Comparison of ENCODE assay signal across 16 mouse cellular contexts in the genomic region with DNA sequence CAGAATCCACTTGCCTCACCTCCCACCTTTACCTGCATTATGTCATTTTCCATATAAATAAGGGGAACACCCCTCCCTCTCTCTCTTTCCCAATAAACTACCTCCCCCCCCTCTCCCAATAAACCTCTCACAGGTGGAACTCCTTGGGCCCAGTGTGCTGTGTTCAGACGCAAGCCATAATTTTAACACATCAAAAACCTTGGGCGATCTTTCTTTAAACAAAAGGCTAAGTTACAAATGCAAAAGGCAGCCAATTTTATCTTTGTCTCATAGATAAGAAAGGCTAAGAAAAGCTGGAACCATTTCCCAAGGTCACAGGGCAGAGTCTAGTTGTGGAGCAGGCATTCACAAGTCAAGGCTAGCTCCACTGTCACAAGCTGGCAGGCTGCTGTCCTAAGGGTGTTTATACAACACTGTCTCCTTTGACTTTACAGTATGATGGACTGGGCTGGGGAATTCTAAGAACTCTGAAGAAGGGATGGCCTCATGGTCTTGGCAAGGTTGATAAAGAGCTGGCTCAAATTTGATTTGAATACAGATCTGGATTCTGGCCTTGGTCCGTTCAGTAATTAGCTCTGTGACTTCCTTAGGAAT.
A peak's percentile ranks its signal among the peaks of the same experiment; 100 is the strongest.
DNase-seq lines count a peak whose midpoint lies in the region; ATAC-seq and TF ChIP-seq lines count a peak whose summit lies in the region.
"Had no signal": no experiment of that assay in that cellular context is flagged by ENCODE, and none has a peak within 500 bp of the region (broad histone marks: within the 10 kb centered on the region; RNA-seq: fewer than 3 reads in every experiment).

No protein-coding gene starts in this region.

- 77% methylated on average over 3 of the region's 3 CpGs for WGBS in liver, adult 2 months
- WGBS in forebrain, embryonic 16.5 days, result 85% methylated on average over 3 of the region's 3 CpGs

- no peaks in the 10 kb centered on the region for H3K9me3 ChIP-seq in ES-E14 (ENCODE audit: control insufficient read depth, insufficient read depth, low read depth, low read length)
- H3K9me3 ChIP-seq in forebrain, embryonic 16.5 days (ENCODE audit: control insufficient read depth, low read length), result no peaks in the 10 kb centered on the region
- H3K9me3 ChIP-seq: embryonic facial prominence, embryonic 13.5 days; forebrain, embryonic 12.5 days; hindbrain, embryonic 13.5 days had no signal

- H3K27me3 ChIP-seq in liver, adult 2 months (ENCODE audit: control insufficient read depth, insufficient read depth, low read length), result no peaks in the 10 kb centered on the region
- H3K27me3 ChIP-seq in forebrain, embryonic 16.5 days (replicated peaks; ENCODE audit: control insufficient read depth, insufficient read depth, low read length), result no peaks in the 10 kb centered on the region
- H3K27me3 ChIP-seq: embryonic facial prominence, embryonic 13.5 days; forebrain, embryonic 12.5 days; hindbrain, embryonic 13.5 days had no signal

- in situ Hi-C loops in ES-E14 (cut with MboI; ENCODE audit: low sequenced_read_pairs in 2 of 2, unreplicated experiment in 2 of 2), result no loop called here

- intact Hi-C loops in left cerebral cortex, adult 2 months (cut with DNase I), result no loop called here

- H3K9ac ChIP-seq in liver, adult 2 months (ENCODE audit: low read depth, low read length), result no peak overlapping the region
- H3K9ac ChIP-seq in ES-E14 (ENCODE audit: insufficient read depth, low read depth, low read length, poor library complexity, severe bottlenecking), result no peak overlapping the region
- H3K9ac ChIP-seq in forebrain, embryonic 16.5 days (replicated peaks; ENCODE audit: low read depth, low read length), result no peak overlapping the region
- H3K9ac ChIP-seq: embryonic facial prominence, embryonic 13.5 days; forebrain, embryonic 12.5 days; hindbrain, embryonic 13.5 days had no signal

- no peak for TF ChIP-seq POLR2A in liver, adult 2 months (IDR thresholded peaks at IDR 0.05; ENCODE audit: extremely low read depth, insufficient read depth, low read length)

- no peak overlapping the region for H3K4me3 ChIP-seq in liver, adult 2 months (ENCODE audit: insufficient read depth, low read depth, low read length)
- H3K4me3 ChIP-seq in ES-E14 (ENCODE audit: insufficient read depth in 1 of 2, low read depth in 1 of 2, low read length in 2 of 2, poor library complexity in 1 of 2, severe bottlenecking in 1 of 2), result no peak overlapping the region
- no peak overlapping the region for H3K4me3 ChIP-seq in left cerebral cortex, adult 2 months
- no peak overlapping the region for H3K4me3 ChIP-seq in forebrain, embryonic 16.5 days (replicated peaks; ENCODE audit: low read length)
- H3K4me3 ChIP-seq: embryonic facial prominence, embryonic 13.5 days; forebrain, embryonic 12.5 days; hindbrain, embryonic 13.5 days had no signal

- H3K4me2 ChIP-seq in forebrain, embryonic 16.5 days (ENCODE audit: low read length), result no peak overlapping the region
- H3K4me2 ChIP-seq: embryonic facial prominence, embryonic 13.5 days; forebrain, embryonic 12.5 days; hindbrain, embryonic 13.5 days had no signal

- H3K27ac ChIP-seq in liver, adult 2 months (replicated peaks; ENCODE audit: insufficient read depth, low read depth, low read length), result no peak overlapping the region
- peak overlapping the region; percentile 27; the same call in 1 of the 2 replicates for H3K27ac ChIP-seq in ES-E14 (ENCODE audit: insufficient read depth, low read depth, low read length, poor library complexity, severe bottlenecking)
- no peak overlapping the region for H3K27ac ChIP-seq in left cerebral cortex, adult 2 months
- H3K27ac ChIP-seq in forebrain, embryonic 16.5 days (ENCODE audit: low read length), result no peak overlapping the region
- H3K27ac ChIP-seq: embryonic facial prominence, embryonic 13.5 days; forebrain, embryonic 12.5 days; hindbrain, embryonic 13.5 days had no signal

- no peaks in the 10 kb centered on the region for H3K4me1 ChIP-seq in liver, adult 2 months (ENCODE audit: control insufficient read depth, insufficient read depth, low read length)
- peaks cover 27 to 37% of the 10 kb centered on the region in 2 experiments for H3K4me1 ChIP-seq in ES-E14 (ENCODE audit: control insufficient read depth in 2 of 2, insufficient read depth in 2 of 2, low read length in 2 of 2, poor library complexity in 1 of 2)
- H3K4me1 ChIP-seq in forebrain, embryonic 16.5 days (replicated peaks; ENCODE audit: control insufficient read depth, insufficient read depth, low read length), result 0 out of 2 replicates have a peak, but pooled peaks cover 3% of the 10 kb centered on the region
- H3K4me1 ChIP-seq: embryonic facial prominence, embryonic 13.5 days; forebrain, embryonic 12.5 days; hindbrain, embryonic 13.5 days had no signal

- TF ChIP-seq CTCF in liver, adult 2 months (IDR thresholded peaks at IDR 0.05; ENCODE audit: low read depth, low read length), result no peak
- TF ChIP-seq CTCF in left cerebral cortex, adult 2 months (IDR thresholded peaks at IDR 0.05), result no peak

- no peak for ATAC-seq in activated CD4-positive, CD25-positive, alpha-beta regulatory T cell, adult 4 months
- no peak for ATAC-seq in forebrain, embryonic 16.5 days
- ATAC-seq: CD4-positive, CD25-positive, alpha-beta regulatory T cell, adult 4 months had no signal

- no peaks in the 10 kb centered on the region for H3K79me2 ChIP-seq in liver, adult 2 months (ENCODE audit: control insufficient read depth, insufficient read depth, low read length)

- DNase-seq in liver, adult 2 months (ENCODE audit: extremely low read depth, low read depth, low spot score), result peak; percentile 45
- DNase-seq in liver (no peak), ES-E14 (ENCODE audit: low read depth, low spot score) (no peak)
- peak; percentile 62 for DNase-seq in adrenal gland, postnatal 10 days
- DNase-seq in lung, postnatal 14 days, result peak; percentile 28
- DNase-seq in left cerebral cortex, adult 2 months (ENCODE audit: extremely low spot score in 1 of 2, low spot score in 2 of 2), result no peak
- DNase-seq: gastrocnemius, postnatal 25 days; left cerebral cortex, postnatal 4 days; right cerebral cortex, postnatal 14 days; thymus, postnatal 14 days had no signal

- no peaks in the 10 kb centered on the region for H3K36me3 ChIP-seq in liver, adult 2 months (ENCODE audit: control insufficient read depth, insufficient read depth, low read length)
- no peaks in the 10 kb centered on the region for H3K36me3 ChIP-seq in ES-E14 (ENCODE audit: control insufficient read depth, insufficient read depth, low read length, poor library complexity, severe bottlenecking)
- H3K36me3 ChIP-seq in forebrain, embryonic 16.5 days (ENCODE audit: control insufficient read depth, insufficient read depth), result no peaks in the 10 kb centered on the region
- H3K36me3 ChIP-seq: embryonic facial prominence, embryonic 13.5 days; forebrain, embryonic 12.5 days; hindbrain, embryonic 13.5 days had no signal

TF ChIP-seq in ES-E14, 5 proteins besides CTCF, POLR2A, EP300 and RAD21:
- no peak for TF ChIP-seq HCFC1 (IDR thresholded peaks at IDR 0.05; ENCODE audit: borderline replicate concordance, insufficient read depth, low read length)
- no peak for TF ChIP-seq ZC3H11A (IDR thresholded peaks at IDR 0.05; ENCODE audit: borderline replicate concordance, low read depth, low read length)

Comparison
In these comparisons a context has a peak if more than half of its experiments do, and no peak if none do; other contexts are left out.
1. DNase-seq: peak in liver, adult 2 months (single experiment), adrenal gland, postnatal 10 days (single experiment) and lung, postnatal 14 days (single experiment); none in liver (single experiment), ES-E14 (single experiment) and left cerebral cortex, adult 2 months (0 of 2).